Mouse (Mus musculus) liver, embryonic 14.5 days (tissue): ENCODE results near the gene H2al1h. TPM values are rescaled to one million over a fixed set of nuclear protein-coding genes. Genes with fewer than 3 reads are reported as not detected.
"Not testable (repeated sequence)": the region's sequence is repeated elsewhere in the genome, so short reads cannot be mapped to it uniquely, and the experiment has no call there.

Experiments used
- ATAC-seq: fragments of 200-750 bp; cut with Nextera tagmentation; 2 replicates; pipeline ENCODE4 v1.8.0; 2017; ENCODE audit warnings: moderate number of reproducible peaks, mild to moderate bottlenecking, moderate library complexity; ENCODE audit not compliant: insufficient read depth
- DNase-seq, 3 experiments: peaks; one replicate each; pipeline ENCODE4 v3.0.0-alpha.2; 2012 to 2013; ENCODE audit warnings: low read depth in 3 of 3, low spot score in 3 of 3
- H3K27ac ChIP-seq: fragments of 300-500 bp; sonication (generic); 2 replicates; pipeline ENCODE4 v1.5.1; 2014; ENCODE audit warnings: moderate library complexity, mild to moderate bottlenecking, control low read depth, inconsistent platforms
- H3K27me3 ChIP-seq: fragments of 300-500 bp; sonication (generic); 2 replicates; pipeline ENCODE4 v1.6.1; 2014; ENCODE audit warnings: mild to moderate bottlenecking, low read length, moderate library complexity; ENCODE audit not compliant: control insufficient read depth, insufficient read depth
- H3K36me3 ChIP-seq: fragments of 300-500 bp; sonication (generic); replicated peaks from 2 replicates; pipeline ENCODE4 v1.6.1; 2014; ENCODE audit warnings: low read depth; ENCODE audit not compliant: control insufficient read depth, insufficient read depth
- H3K4me1 ChIP-seq, 2 experiments: fragments of 200-500 bp in 1 of 2; fragments of 300-500 bp in 1 of 2; sonication (generic) in 1 of 2; replicated peaks; 2 replicates each; pipeline ENCODE4 v1.6.1; 2012 to 2014; ENCODE audit warnings: antibody characterized with exemption in 1 of 2, inconsistent platforms in 1 of 2, low read length in 1 of 2; ENCODE audit not compliant: control insufficient read depth in 2 of 2, insufficient read depth in 2 of 2
- H3K4me2 ChIP-seq: fragments of 300-500 bp; sonication (generic); 2 replicates; pipeline ENCODE4 v1.6.1; 2014; ENCODE audit warnings: low read depth, mild to moderate bottlenecking, control low read depth, moderate library complexity
- H3K4me3 ChIP-seq, 2 experiments: fragments of 200-500 bp in 1 of 2; fragments of 300-500 bp in 1 of 2; sonication (generic) in 1 of 2; 2 replicates each; pipeline ENCODE4 v1.5.1; 2012 to 2014; ENCODE audit warnings: low read depth in 2 of 2, low read length in 2 of 2, mild to moderate bottlenecking in 2 of 2, control low read depth in 1 of 2, inconsistent platforms in 1 of 2, moderate library complexity in 1 of 2; ENCODE audit not compliant: insufficient read depth in 1 of 2
- H3K9ac ChIP-seq: fragments of 300-500 bp; sonication (generic); replicated peaks from 2 replicates; pipeline ENCODE4 v1.6.1; 2014; ENCODE audit warnings: mild to moderate bottlenecking, control low read depth, moderate library complexity
- H3K9me3 ChIP-seq: fragments of 300-500 bp; sonication (generic); 2 replicates; pipeline ENCODE4 v1.6.1; 2016; ENCODE audit warnings: low read length, mixed read lengths; ENCODE audit not compliant: control insufficient read depth
- CTCF ChIP-seq: IDR thresholded peaks from 2 replicates; pipeline ENCODE4 v1.5.1; 2016; ENCODE audit warnings: antibody characterized with exemption, low read depth, control low read depth
- EP300 ChIP-seq: IDR thresholded peaks from 2 replicates; pipeline ENCODE4 v1.6.1; 2016; ENCODE audit warnings: antibody characterized with exemption, low read depth
- WGBS: fragments of 180-500 bp; shearing (Covaris S2); extraction: QIAGEN DNeasy Blood & Tissue Kit; methylation state at CpG from one replicate; pipeline ENCODE4 v1.1.7; 2014; ENCODE audit not compliant: insufficient replicate concordance; 5-methylcytosine and 5-hydroxymethylcytosine counted together
- polyA plus RNA-seq, 2 experiments: library from polyadenylated mRNA; depleted of rRNA in 1 of 2; stranded (reverse) in 1 of 2; unstranded in 1 of 2; fragments of >200 nt; fragmentation: Nextera tagmentation in 1 of 2; extraction: Ambion mirVana in 1 of 2; gene quantifications; 2 replicates each; pipeline versions ENCODE4 v1.2.1 to v1.2.3; 2012 to 2014

H2al1h gene
- not detected in 2 replicates for polyA plus RNA-seq (2012; rRNA removed)
- polyA plus RNA-seq (2014; fragmentation: Nextera tagmentation; extraction: Ambion mirVana), result not detected in 2 replicates

DNA sequence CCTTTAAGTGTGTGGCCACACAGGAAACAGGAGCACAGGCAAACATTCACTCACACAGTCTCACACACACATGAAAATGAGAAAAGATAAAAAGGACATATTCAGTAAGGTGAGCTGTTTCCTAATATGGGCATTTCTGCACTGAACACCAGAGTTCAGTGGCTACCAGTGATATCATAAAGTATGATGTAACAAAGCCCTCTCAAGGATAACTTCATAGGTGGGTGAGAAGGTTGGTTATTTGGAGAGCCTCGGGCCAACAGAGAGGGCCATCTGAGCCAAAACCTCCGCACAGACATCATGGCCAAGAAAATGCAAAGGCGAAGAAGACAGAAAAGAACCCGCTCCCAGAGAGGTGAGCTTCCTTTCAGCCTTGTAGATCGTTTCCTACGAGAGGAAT, at the start of gene H2al1h:
TSS of gene H2al1h (plus strand) at position 301 of the 400 bp plus-strand sequence.
- no CpG with 5 or more reads among the region's 6 CpGs for WGBS
- H3K27me3 ChIP-seq, ATAC-seq, H3K4me1 ChIP-seq, H3K27ac ChIP-seq, H3K4me2 ChIP-seq, H3K9me3 ChIP-seq, DNase-seq, H3K4me3 ChIP-seq, H3K36me3 ChIP-seq, H3K9ac ChIP-seq: not testable (repeated sequence)

DNA sequence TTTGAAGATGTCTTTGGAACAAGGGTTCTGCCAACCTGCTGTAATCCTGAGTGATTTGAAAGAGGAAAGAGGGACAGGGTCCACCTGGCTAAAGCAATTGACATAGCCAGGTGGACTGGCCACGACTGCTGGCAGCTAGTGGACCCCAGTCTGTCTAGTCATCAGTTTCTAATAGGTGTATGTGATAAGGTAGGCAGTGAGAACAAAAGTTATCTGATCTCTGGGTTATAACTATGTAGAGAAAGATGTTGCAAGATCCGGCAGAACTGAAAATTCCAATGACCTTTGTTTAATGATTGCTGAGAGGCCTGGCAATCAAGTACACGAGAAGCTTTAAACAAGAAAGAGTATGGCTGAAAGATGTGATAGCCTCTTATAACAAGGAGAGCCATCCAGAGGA, 48.1 kb upstream of the H2al1h start:
- H3K4me3 ChIP-seq, result no peak overlapping the region
- H3K9ac ChIP-seq, result no peak overlapping the region
- H3K27me3 ChIP-seq, result no peaks in the 10 kb centered on the region
- H3K36me3 ChIP-seq, result no peaks in the 10 kb centered on the region
- H3K9me3 ChIP-seq, result no peaks in the 10 kb centered on the region
- no peaks in the 10 kb centered on the region for H3K4me1 ChIP-seq
- TF ChIP-seq EP300 (no peak), CTCF (no peak)
- H3K27ac ChIP-seq, result no peak overlapping the region
- H3K4me2 ChIP-seq, result no peak overlapping the region
- no peak for DNase-seq
- 57% methylated on average over 3 of the region's 3 CpGs for WGBS
- no peak for ATAC-seq

DNA sequence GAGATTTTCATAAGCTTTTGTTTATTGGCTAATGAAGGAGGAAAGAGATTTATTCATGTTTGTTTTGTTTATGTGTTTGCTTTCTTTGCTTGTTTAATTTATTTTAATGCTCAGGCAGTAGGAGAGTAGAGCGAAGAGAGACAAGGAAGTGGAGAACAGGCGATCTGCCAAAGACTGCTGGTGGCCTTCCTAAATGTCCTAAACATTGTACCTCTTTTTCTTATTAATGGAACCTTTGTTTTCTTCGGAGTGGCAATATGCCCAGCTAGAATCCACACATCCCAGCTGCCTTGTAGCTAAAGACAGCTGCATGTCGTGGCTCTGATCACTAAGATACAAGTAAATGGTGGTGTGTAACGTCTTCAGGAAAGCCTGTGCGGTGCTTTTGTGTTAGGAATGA, 44.2 kb upstream of the H2al1h start:
- Histone ChIP-seq H3K4me1 (no peaks in the 10 kb centered on the region), H3K27me3 (no peaks in the 10 kb centered on the region), H3K9ac (no peak overlapping the region), H3K27ac (no peak overlapping the region), H3K4me2 (no peak overlapping the region), H3K36me3 (no peaks in the 10 kb centered on the region), H3K4me3 (no peak overlapping the region), H3K9me3 (no peaks in the 10 kb centered on the region)
- ATAC-seq, result no peak
- 50% methylated on average over 6 of the region's 6 CpGs for WGBS
- TF ChIP-seq CTCF (no peak), EP300 (no peak)
- DNase-seq, result no peak

DNA sequence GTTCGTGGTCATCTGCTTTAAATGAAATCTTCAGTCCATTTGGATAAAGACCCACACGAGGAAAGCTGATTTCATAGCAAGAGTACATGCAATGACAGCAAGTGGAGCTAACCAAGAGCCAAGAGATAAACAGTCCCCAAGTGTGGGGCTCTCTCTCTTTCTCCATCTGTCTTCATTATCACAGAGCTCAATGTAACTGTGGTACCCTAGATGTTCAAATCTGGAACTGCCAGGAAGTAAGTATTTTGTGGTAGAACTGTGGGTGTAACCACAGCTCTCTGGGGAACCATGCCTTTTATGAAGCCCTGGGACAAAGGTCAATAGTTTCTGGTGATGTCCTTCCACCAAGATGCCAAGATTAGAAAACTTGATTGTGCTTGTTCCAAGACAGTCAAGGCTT, 40.6 kb upstream of the H2al1h start:
- no peaks in the 10 kb centered on the region for H3K9me3 ChIP-seq
- ATAC-seq, result no peak
- TF ChIP-seq EP300, result no peak
- no peak for TF ChIP-seq CTCF
- no peak overlapping the region for H3K9ac ChIP-seq
- no peak overlapping the region for H3K27ac ChIP-seq
- H3K27me3 ChIP-seq, result no peaks in the 10 kb centered on the region
- H3K4me3 ChIP-seq, result no peak overlapping the region
- no peak overlapping the region for H3K4me2 ChIP-seq
- WGBS, result 34% methylated on average over 2 of the region's 2 CpGs
- H3K4me1 ChIP-seq, result no peaks in the 10 kb centered on the region
- H3K36me3 ChIP-seq, result no peaks in the 10 kb centered on the region
- no peak for DNase-seq

DNA sequence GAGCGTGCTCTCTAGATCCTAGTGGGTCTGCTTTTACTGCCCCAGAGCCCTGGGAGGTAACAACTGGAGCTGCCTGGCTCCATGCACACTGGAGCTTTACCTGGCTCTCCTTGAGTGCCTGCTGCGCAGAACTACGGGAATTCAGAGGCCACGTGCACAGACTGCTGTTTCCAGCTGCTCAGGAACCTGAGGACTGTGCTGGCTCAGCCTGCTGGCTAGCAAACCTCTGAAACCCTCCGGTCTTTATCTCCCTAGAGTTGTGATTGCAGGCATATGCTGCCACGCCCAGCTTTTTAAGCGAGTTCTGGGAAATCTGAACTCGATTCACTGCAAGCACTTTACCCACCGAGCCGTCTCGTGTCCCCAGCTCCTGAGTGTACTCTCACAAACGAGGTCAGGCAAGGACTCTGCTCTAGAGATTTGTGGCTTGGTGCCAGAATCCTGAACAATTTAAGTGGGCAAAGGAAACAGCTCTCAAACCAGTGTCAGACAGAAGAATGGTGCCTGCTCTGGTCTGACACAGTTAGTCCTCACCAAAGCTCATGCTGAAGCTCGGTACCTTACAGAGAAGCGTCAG, 32.9 kb upstream of the H2al1h start:
- Histone ChIP-seq H3K9ac (no peak overlapping the region), H3K4me2 (no peak overlapping the region), H3K27me3 (no peaks in the 10 kb centered on the region), H3K36me3 (no peaks in the 10 kb centered on the region), H3K4me1 (no peaks in the 10 kb centered on the region), H3K27ac (no peak overlapping the region), H3K4me3 (no peak overlapping the region), H3K9me3 (no peaks in the 10 kb centered on the region)
- 44% methylated on average over 14 of the region's 14 CpGs for WGBS
- no peak for ATAC-seq
- TF ChIP-seq CTCF, result no peak
- no peak for TF ChIP-seq EP300
- no peak for DNase-seq
